Mouse (Mus musculus) kidney, adult 2 months (tissue): ENCODE measurements at regions not wholly inside any gene's neighbourhood (a gene's known extent, or its start where the extent isn't known, plus 50 kb on each side); places are given as distances from the start of the nearest gene placed in this dataset.

Experiments
- DNase-seq: peaks from one replicate; pipeline ENCODE4 v3.0.0; 2021
- H3K27ac ChIP-seq: fragments of 200-500 bp; 2 replicates; pipeline ENCODE4 v1.5.1; 2012; ENCODE audit warnings: low read depth, low read length, control low read depth, inconsistent platforms; ENCODE audit not compliant: insufficient read depth
- H3K27me3 ChIP-seq: fragments of 200-500 bp; replicated peaks from 2 replicates; pipeline ENCODE4 v1.6.1; 2012; ENCODE audit warnings: mild to moderate bottlenecking, moderate library complexity, low read length, inconsistent platforms; ENCODE audit not compliant: control insufficient read depth, insufficient read depth
- H3K36me3 ChIP-seq: fragments of 200-500 bp; 2 replicates; pipeline ENCODE4 v1.6.1; 2012; ENCODE audit warnings: mild to moderate bottlenecking, moderate library complexity, low read length, inconsistent platforms; ENCODE audit not compliant: control insufficient read depth, insufficient read depth
- H3K4me1 ChIP-seq: fragments of 200-500 bp; 2 replicates; pipeline ENCODE4 v1.6.1; 2011; ENCODE audit warnings: low read length; ENCODE audit not compliant: control insufficient read depth, insufficient read depth
- H3K4me3 ChIP-seq: fragments of 200-500 bp; 2 replicates; pipeline ENCODE4 v1.5.1; 2011; ENCODE audit warnings: mild to moderate bottlenecking, low read depth, low read length, control low read depth; ENCODE audit not compliant: insufficient read depth
- CTCF ChIP-seq: fragments of 200-500 bp; conservative IDR thresholded peaks from 2 replicates; pipeline ENCODE4 v1.5.1; 2011; ENCODE audit warnings: low read depth, mild to moderate bottlenecking, control low read depth, low read length, moderate library complexity, mixed read lengths; ENCODE audit not compliant: insufficient read depth, insufficient read length
- POLR2A ChIP-seq: fragments of 200-500 bp; IDR thresholded peaks from one replicate; pipeline ENCODE4 v1.6.1; 2011; ENCODE audit warnings: low read depth, low read length, control low read depth
- WGBS: fragments of 180-500 bp; shearing (Covaris S2); methylation state at CpG from one replicate; pipeline ENCODE4 v1.1.7; 2018; 5-methylcytosine and 5-hydroxymethylcytosine counted together

DNA sequence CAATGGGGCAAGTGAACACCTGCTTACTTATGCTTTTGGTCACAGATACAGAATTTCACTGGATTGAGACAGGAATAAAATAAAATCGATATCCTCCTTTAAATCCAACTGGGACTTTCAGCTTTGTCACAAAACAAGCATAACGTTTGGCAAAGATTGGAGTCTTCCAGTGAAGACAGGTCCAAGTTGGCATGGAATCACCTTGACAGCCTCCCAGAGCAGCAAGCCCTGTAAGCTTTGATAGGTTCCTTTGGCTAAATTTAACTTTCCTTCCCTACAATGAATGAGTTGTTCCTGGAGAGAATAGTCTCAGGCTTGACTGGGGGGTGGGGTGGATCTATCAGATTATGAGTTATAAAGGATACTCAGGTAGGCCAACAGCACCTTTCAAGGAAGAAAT is 302.1 kb upstream of the Epha3 start:
- TF ChIP-seq POLR2A (no peak), CTCF (no peak)
- Histone ChIP-seq H3K27me3 (no peaks in the 10 kb centered on the region), H3K27ac (no peak overlapping the region), H3K4me1 (no peaks in the 10 kb centered on the region), H3K36me3 (no peaks in the 10 kb centered on the region), H3K4me3 (no peak overlapping the region)
- WGBS = 39% methylated on average over 2 of the region's 2 CpGs
- DNase-seq = no peak

DNA sequence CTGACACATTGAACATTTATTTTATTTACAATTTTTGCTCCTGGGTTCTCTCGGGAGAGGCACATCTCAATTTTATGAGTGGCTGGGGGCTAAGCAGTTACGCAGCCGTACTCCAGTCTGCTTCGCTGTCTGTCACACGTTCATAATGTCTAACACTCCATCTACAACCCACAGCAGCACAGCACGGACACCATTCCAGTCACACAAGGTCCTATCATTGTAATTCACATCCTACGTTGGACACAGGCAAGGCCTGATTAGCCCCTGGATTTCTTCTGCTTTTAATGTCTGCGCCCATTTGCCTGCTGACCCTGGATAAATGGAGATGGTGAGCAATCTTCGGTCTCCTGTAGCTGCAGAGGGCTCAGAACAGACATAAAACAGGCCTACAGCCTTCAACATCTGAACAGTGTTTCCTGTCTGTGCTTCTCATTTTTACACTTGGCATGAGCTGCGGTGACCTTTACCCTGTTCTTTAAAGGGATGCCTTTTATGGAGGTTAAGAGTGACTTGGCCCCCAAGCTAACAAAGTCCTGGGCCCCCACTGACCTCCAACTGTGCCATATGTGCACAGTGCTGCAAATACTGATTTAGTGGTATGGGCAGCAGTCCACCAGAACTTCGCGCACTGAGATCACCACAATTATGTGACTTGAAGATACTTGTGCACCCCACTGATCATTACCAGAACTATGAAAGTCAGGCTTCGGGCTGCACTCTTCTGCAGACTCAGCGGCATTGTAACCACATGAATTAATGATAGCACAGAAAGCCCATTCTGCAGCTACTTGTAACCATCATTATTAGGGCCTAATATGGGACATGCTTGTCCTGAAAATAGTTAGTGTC is 281.9 kb upstream of the Epha3 start:
- 58% methylated on average over 14 of the region's 14 CpGs for WGBS
- H3K27me3 ChIP-seq = no peaks in the 10 kb centered on the region
- TF ChIP-seq POLR2A = no peak
- no peak overlapping the region for H3K27ac ChIP-seq
- no peak for DNase-seq
- no peak overlapping the region for H3K4me3 ChIP-seq
- no peaks in the 10 kb centered on the region for H3K4me1 ChIP-seq
- H3K36me3 ChIP-seq = no peaks in the 10 kb centered on the region
